Mouse (Mus musculus) Patski (cell line): ENCODE measurements around the gene Dot1l. TPM values are rescaled to one million over a fixed set of nuclear protein-coding genes. Genes with fewer than 3 reads are reported as not detected.

Experiments used
- ATAC-seq: fragments of 100-300 bp; one replicate; pipeline ENCODE4 v1.8.0; 2021
- CTCF ChIA-PET: fragments of 350-600 bp; sonication (Branson Sonifier 250); formaldehyde crosslinking; loops from one replicate; lab custom pipeline; 2022; ENCODE audit warnings: inconsistent platforms; lab: Charles Lee
- POLR2A ChIA-PET: fragments of 350-600 bp; sonication (Branson Sonifier 250); formaldehyde crosslinking; loops from one replicate; lab custom pipeline; 2022; ENCODE audit warnings: antibody characterized with exemption, inconsistent platforms; lab: Charles Lee
- DNase-seq: peaks from one replicate; pipeline ENCODE4 v3.0.0-alpha.2; 2011; ENCODE audit warnings: low read depth, low spot score
- H3K27me3 ChIP-seq: fragments of 371-371 bp; one replicate; pipeline ENCODE4 v1.5.1; 2021
- CTCF ChIP-seq: fragments of 100-300 bp; IDR thresholded peaks from one replicate; pipeline ENCODE4 v1.5.1; 2021
- in situ Hi-C: fragments of 300-500 bp; cut with MboI; formaldehyde crosslinking; loops from 3 replicates; pipeline ENCODE4 v1.11.1; 2018; ENCODE audit warnings: low pct_unique_long_range_greater_than_20kb, mixed read lengths
- polyA plus RNA-seq: library from polyadenylated mRNA; unstranded; gene quantifications from one replicate; pipeline ENCODE4 v1.2.3, GENCODE M21; 2021

The Dot1l gene
- 24.0 TPM for polyA plus RNA-seq

- in situ Hi-C loops, result no loop called here
- no peaks in the 10 kb centered on the region for H3K27me3 ChIP-seq
- ATAC-seq (peak; percentile 52), DNase-seq (no peak)
- ChIA-PET CTCF (interaction anchor here (0.7 kb wide), 2 partner anchors 119 to 176 kb away, joined by 3 read pairs; no protein-coding TSS in a partner anchor), POLR2A (interaction anchor here (0.7 to 1.0 kb wide), 3 partner anchors 10 to 40 kb away, joined by 3 to 10 read pairs (median 4); no protein-coding TSS in a partner anchor)
- no peak for TF ChIP-seq CTCF
Measured at GRCm38 (mm10) chr10:80754594-80755290, at the start of gene Dot1l. Gene Dot1l (plus strand): TSS chr10:80755206.

- ChIA-PET POLR2A (interaction anchor here (0.5 to 1.2 kb wide), 2 partner anchors 10 to 87 kb away, joined by 3 to 4 read pairs; no protein-coding TSS in a partner anchor), CTCF (interaction anchor here (1.4 kb wide), 1 partner anchor 17 kb away, joined by 4 read pairs; no protein-coding TSS in a partner anchor)
- no peaks in the 10 kb centered on the region for H3K27me3 ChIP-seq
- in situ Hi-C loops, result no loop called here
- ATAC-seq (no peak), DNase-seq (no peak)
- TF ChIP-seq CTCF, result no peak
Measured at GRCm38 (mm10) chr10:80705479-80705878, 49.5 kb upstream of the Dot1l start.

GRCm38 (mm10) chr10:80710834-80711233, 44.2 kb upstream of the Dot1l start:
- CTCF ChIA-PET, result no interaction called here
- in situ Hi-C loops, result no loop called here
- TF ChIP-seq CTCF, result no peak
- DNase-seq, result no peak
- no peak for ATAC-seq
- POLR2A ChIA-PET, result no interaction called here
- no peaks in the 10 kb centered on the region for H3K27me3 ChIP-seq

GRCm38 (mm10) chr10:80717281-80717680, 37.7 kb upstream of the Dot1l start:
- CTCF ChIA-PET, result interaction anchor here (1.0 to 2.0 kb wide), 5 partner anchors 9 to 18 kb away, joined by 4 to 5 read pairs (median 5); no protein-coding TSS in a partner anchor
- in situ Hi-C loops, result no loop called here
- DNase-seq (no peak), ATAC-seq (no peak)
- POLR2A ChIA-PET, result interaction anchor here (0.7 to 0.9 kb wide), 2 partner anchors 17 to 24 kb away, joined by 3 to 4 read pairs; partner anchors contain the start of gene Ap3d1
- H3K27me3 ChIP-seq, result no peaks in the 10 kb centered on the region
- TF ChIP-seq CTCF, result no peak

- ChIA-PET POLR2A (interaction anchor here (1.6 kb wide), 1 partner anchor 9 kb away, joined by 9 read pairs; no protein-coding TSS in a partner anchor), CTCF (interaction anchor here (0.9 to 1.9 kb wide), 5 partner anchors 9 to 18 kb away, joined by 3 to 8 read pairs (median 5); no protein-coding TSS in a partner anchor)
- no peak for ATAC-seq
- no peak for TF ChIP-seq CTCF
- no peak for DNase-seq
- in situ Hi-C loops, result no loop called here
- H3K27me3 ChIP-seq, result no peaks in the 10 kb centered on the region
Measured at GRCm38 (mm10) chr10:80727369-80728127, 27.5 kb upstream of the Dot1l start.

GRCm38 (mm10) chr10:80732611-80733101, 22.4 kb upstream of the Dot1l start:
- CTCF ChIA-PET, result interaction anchor here (1.4 kb wide), 1 partner anchor 13 kb away, joined by 4 read pairs; no protein-coding TSS in a partner anchor
- POLR2A ChIA-PET, result no interaction called here
- no peak for ATAC-seq
- in situ Hi-C loops, result no loop called here
- H3K27me3 ChIP-seq, result no peaks in the 10 kb centered on the region
- no peak for TF ChIP-seq CTCF
- DNase-seq, result no peak

- TF ChIP-seq CTCF, result no peak
- no peak for ATAC-seq
- H3K27me3 ChIP-seq, result no peaks in the 10 kb centered on the region
- ChIA-PET CTCF (interaction anchor here (1.0 kb wide), 1 partner anchor 10 kb away, joined by 3 read pairs; no protein-coding TSS in a partner anchor), POLR2A (interaction anchor here (0.8 to 2.1 kb wide), 4 partner anchors 9 to 124 kb away, joined by 3 to 9 read pairs (median 3); no protein-coding TSS in a partner anchor)
- in situ Hi-C loops, result no loop called here
- no peak for DNase-seq
Measured at GRCm38 (mm10) chr10:80736731-80737130, 18.3 kb upstream of the Dot1l start.

- TF ChIP-seq CTCF, result no peak
- no peak for ATAC-seq
- ChIA-PET CTCF (interaction anchor here (0.9 to 1.4 kb wide), 4 partner anchors 8 to 143 kb away, joined by 3 read pairs; no protein-coding TSS in a partner anchor), POLR2A (interaction anchor here (1.1 kb wide), 1 partner anchor 10 kb away, joined by 3 read pairs; no protein-coding TSS in a partner anchor)
- no peaks in the 10 kb centered on the region for H3K27me3 ChIP-seq
- DNase-seq, result no peak
- in situ Hi-C loops, result no loop called here
Measured at GRCm38 (mm10) chr10:80738657-80739056, 16.3 kb upstream of the Dot1l start.

GRCm38 (mm10) chr10:80741146-80741545, 13.9 kb upstream of the Dot1l start:
- ChIA-PET POLR2A (interaction anchor here (1.2 to 1.8 kb wide), 3 partner anchors 18 to 24 kb away, joined by 3 to 4 read pairs (median 3); no protein-coding TSS in a partner anchor), CTCF (interaction anchor here (1.2 to 1.5 kb wide), 2 partner anchors 29 to 33 kb away, joined by 3 to 4 read pairs; no protein-coding TSS in a partner anchor)
- no peak for DNase-seq
- no peak for TF ChIP-seq CTCF
- in situ Hi-C loops, result no loop called here
- ATAC-seq, result no peak
- H3K27me3 ChIP-seq, result no peaks in the 10 kb centered on the region
